Mouse (Mus musculus) cerebral cortex, adult 2 months (tissue): ENCODE measurements around the gene Cog4.

Source experiments
- WGBS: fragments of 180-500 bp; shearing (Covaris S2); methylation state at CpG from one replicate; pipeline ENCODE4 v1.1.7; 2018; 5-methylcytosine and 5-hydroxymethylcytosine counted together

The Cog4 gene

DNA sequence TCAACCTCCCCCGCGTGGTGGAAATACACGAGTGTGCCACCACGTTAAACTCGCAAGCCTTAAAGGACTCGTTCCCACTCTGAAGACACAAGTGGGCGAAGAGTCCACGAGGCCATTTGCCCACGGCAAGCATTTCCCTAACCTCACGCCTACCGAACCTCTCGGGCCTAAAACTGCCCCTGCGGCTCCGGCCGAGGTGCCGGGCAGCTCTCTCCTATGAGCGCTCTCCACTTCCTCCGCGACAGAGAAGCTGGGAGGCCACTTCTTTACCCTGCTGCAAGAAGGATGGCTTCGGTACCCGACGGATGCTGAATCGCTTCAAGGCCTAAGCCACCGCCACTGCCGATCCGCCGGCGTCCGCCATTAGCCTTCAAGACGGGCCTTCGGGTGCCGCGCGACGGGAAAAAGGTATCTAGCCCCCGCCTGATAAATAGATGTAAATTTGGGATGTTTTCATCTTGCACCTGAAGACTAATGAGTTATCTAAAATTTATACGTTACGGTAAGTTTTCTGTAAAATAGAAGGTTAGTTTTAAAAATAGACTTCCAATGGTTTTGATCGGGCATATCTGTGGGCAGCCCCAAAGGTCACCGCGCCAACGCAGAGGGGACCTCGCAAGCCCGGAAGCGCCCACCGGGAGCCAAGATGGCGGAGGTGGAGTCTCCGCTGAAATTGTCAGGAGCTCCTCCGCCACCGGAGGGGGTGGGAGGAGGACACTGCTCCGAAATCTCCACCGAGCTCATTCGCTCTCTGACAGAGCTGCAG is at the start of gene Cog4, which contains the start of gene Sf3b3:
TSS of gene Cog4 (plus strand) at position 196 of the 766 bp plus-strand sequence.
TSS of gene Sf3b3 (minus strand) at position 383 of the 766 bp plus-strand sequence.
- WGBS = under 1% methylated on average over 53 of the region's 53 CpGs

DNA sequence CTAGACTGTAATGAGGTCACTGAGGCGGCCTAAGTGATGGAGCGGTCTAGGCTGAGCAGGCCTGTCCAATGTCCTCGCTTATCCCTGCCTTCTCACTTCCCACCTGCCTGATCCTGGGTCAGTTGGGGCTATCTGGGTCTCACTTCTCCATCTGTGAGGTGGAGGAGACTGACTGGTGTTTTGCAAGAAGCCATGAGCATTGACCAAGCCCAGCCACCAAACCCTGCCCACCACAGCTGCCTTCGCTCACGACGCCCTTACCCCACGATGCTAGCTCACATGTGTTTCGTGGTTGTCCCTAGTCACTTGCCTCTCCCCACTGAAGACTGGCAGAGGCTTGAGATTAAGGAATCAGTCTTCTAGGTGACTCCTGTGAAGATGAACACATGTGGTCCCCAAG is 49.3 kb upstream of the Cog4 start:
- WGBS = 96% methylated on average over 8 of the region's 8 CpGs

DNA sequence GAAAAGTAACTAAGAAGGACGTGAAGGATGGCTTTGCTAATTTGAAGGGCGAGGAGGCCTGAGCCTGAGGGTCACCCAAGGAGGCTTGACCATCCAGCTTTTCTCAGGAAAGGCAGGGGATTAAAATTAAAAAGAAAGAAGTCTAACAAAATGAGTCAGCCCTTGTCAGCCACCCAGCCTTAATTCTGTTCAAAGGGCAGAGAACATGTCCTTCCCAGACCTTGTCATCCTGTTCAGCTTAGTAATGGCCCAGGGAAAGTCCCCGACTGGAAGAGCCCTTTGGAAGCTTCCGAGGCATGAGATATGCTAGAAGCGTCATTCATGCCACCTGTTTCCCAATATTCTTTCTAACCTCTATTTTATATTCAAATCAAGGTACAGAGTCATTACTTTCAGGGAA is 43.4 kb upstream of the Cog4 start:
- WGBS = 87% methylated on average over 5 of the region's 5 CpGs

DNA sequence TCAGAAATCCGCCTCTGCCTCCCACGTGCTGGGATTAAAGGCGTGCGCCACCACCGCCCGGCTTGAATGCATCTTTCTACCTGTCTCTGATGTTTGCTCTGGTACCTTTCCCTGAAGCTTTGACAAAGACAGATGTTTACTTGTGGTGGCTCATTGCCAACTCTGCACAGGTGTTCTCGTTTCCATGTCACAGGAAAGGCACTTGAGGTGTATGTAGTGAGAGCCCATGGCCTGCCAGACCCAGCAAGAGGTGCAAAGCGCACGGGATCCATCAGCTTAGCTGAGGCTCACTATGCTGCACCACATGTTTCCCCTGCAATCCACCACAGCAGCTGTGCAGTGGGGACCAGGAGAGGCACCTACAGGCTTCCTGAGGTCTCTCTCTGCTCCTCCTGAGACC is 42.5 kb upstream of the Cog4 start:
- WGBS = 89% methylated on average over 9 of the region's 9 CpGs

DNA sequence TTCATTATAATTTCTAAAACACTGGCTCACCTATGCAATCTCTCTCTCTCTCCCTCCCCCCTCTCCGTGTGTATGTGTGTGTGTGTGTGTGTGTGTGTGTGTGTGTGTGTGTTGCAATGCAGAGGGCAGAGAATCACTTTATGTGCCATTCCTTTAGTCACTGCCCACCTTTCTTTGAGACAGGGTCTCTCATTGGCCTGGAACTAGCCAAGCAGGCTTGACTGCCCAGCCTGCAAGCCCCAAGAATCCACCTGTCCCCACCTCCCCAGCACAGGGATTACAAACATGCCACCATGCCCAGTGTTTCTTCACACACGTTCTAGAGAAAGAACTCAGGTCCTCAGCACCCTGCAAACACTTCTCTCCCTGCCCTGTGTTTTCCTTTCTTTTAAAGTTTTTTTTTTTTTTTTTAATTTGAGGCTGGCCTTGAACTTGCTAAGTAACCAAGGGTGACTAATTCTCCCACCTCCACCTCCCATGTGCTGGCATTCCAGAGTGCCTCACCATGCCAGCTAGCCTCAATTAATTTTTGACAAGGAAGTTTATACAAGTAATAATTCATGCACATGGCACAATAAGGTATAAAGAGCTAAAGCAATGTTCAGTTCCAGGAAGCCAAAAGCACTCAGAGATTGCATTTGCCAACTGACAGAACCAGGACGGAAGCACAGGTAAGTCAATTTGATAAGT is 41.4 kb upstream of the Cog4 start:
- WGBS = 61% methylated on average over 3 of the region's 3 CpGs

DNA sequence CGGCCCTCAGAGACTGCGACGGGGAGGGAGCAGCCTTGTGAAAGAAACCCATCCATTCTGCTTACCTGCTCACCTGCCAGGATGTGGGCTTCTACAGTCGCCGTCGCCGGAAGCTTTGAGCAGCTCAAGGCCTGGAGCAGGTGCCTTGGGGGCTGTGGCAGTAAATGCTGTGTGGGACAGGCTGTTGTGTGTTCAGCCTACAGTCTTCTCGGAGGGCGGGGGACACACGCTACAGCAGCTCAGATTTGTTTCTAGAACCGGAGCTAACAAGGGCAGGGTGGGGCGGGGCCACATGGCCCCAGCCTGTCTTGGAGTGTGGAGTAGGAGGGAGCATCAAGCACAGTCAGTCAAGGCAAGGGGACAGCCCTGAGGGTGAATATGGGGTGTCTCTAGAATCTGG is 40.7 kb upstream of the Cog4 start, which contains the start of gene Il34:
TSS of gene Il34 (minus strand) at position 256 of the 400 bp plus-strand sequence.
- 44% methylated on average over 12 of the region's 12 CpGs for WGBS

DNA sequence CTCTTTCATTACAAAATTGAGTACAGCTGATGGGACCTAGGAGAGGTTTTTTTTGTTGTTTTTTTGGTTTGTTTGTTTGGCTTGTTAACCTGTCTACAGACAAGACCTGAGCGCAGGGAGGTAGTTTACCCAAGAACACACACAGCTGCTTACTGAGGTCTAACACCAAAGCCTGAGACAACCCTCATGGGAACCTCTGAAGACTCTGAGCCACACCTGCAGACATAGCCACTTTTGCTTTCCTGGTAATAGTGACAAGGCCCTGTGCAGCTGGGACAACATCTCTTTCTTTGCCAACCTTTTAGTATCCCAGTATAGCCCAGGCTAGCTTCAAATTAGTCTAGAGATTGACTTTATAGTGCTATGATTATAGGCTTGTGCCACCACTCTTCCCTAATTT is 40.3 kb upstream of the Cog4 start:
- WGBS = 96% methylated on average over 1 of the region's 1 CpGs

DNA sequence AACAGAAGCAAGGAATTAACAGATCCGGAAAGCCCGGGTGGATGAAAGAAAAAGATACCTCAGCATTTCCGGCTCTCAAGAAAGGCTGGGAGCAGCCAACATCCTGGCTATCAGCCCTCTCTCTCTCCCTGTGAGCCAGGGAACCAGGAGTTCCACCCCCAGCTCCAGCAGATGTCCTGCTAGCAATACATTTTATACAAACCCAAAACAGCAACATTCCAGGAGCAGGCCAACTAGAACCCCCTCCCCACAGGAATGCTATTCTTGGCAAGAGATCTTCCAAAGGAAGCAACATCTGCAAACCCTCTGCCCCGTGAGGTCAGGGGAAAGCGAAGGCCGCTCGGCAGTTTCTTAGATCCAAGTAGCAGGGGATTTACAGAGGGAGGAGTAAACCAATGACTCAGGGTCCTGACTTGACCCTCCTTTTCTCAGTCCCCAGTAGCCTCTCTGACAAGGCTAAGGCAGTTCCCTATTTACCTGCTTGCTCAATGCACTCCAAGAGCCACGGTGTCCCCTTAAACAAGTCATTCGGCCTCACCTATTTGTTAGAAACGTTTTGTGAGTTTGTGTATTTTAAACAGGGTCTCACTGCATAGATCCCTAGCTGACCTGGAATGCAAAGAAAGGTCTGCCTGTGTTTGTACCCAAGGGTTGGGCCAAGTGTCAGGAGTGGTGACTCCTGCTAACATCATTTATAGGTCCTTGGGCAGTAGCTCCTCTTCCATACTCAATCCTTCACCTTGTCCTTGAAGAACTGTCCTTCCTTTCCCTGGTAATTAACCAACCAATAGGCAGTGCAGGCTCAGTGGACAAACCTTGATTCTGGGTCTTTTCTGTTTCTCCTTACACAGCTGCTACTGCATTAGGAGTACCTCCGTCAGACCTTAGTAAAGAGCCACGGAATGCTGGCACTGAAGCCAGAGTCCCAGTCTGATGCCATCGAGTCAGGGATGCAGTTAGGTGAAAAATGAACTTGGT is 37.6 kb upstream of the Cog4 start:
- 46% methylated on average over 13 of the region's 13 CpGs for WGBS

DNA sequence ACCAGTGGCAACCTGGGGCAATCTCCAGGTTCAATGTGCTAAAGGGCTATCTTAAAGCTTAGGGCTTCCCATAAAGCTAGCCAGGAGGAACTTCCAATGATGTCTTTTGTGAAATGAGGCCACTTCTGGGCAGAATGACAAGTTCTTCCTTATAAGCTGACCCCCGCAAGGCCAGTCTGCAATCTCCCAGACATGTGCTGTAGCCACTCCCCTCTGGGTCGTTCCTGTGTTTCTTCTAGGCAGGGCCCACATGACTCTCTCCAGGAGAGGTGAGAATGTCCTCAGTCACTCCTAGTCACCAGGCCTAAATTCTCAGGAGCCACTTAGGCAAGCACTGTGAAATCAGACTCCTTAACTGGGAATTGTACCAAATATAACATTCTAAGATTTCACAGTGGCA is 36.6 kb upstream of the Cog4 start:
- WGBS = 43% methylated on average over 2 of the region's 2 CpGs

DNA sequence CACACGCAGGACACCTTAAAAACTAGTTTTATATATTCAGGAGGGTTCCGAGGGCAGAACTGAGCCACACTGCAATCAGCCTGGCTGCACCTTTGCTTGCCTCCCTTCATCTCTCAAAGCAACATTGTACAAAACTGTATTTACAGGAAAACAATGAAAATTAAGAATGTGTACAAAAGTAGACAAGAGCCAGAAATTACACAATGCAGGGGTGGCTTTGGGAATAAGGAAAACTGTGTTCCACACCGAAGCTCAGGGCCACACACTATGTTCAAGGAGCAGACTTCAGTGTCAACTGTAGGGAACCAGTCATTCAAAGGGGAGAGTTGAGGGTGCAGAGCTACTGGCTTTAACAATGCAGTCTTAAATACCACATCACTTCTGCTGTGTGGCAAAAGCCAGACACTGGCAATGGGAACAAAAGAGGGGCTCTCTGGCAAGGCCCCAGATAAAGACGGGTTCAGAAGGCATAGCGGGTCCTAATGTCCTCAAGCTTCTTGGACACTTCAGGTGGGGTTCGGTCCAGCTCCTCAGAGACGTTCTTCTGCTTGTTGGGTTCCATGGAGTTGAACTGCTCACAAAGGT is 35.8 kb upstream of the Cog4 start:
- 72% methylated on average over 7 of the region's 7 CpGs for WGBS

DNA sequence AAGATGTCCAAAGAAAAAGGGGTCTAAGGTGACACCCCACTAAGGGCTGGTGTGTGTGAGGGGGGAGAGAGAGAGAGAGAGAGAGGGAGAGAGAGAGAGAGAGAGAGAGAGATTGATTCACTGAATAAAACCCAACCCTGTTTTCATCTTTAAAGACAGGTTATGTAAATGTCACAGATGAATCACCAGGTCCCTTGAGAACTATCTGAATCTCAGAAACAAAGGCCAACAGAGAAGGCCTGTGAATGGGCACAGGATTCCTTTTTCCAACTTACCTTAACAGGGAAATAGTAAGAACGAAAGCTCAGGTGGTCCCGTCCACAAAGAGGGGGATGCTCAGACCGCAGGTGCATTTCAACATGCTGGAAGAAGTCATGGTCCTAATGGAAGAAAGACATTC is 35.3 kb upstream of the Cog4 start:
- 86% methylated on average over 3 of the region's 3 CpGs for WGBS

DNA sequence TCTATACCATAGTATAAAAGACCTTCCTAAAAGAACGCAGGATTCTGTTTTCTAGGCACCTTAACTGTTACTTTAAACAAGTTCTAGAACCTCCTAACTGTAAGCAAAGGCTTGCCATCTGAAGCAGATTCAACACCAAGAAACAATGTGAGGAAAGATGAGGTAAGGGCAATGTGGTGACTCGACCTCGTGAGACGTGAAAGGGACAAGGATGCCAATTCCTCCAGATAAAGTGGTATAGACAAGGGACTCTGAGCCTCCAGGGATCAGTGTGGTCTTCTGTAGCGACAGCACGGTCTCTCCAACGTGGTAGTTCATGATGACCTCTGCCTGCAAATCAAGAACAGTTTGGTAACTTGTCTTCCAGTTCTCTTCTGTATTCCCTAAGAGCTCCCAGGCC is 34.6 kb upstream of the Cog4 start:
- WGBS = 89% methylated on average over 7 of the region's 7 CpGs

DNA sequence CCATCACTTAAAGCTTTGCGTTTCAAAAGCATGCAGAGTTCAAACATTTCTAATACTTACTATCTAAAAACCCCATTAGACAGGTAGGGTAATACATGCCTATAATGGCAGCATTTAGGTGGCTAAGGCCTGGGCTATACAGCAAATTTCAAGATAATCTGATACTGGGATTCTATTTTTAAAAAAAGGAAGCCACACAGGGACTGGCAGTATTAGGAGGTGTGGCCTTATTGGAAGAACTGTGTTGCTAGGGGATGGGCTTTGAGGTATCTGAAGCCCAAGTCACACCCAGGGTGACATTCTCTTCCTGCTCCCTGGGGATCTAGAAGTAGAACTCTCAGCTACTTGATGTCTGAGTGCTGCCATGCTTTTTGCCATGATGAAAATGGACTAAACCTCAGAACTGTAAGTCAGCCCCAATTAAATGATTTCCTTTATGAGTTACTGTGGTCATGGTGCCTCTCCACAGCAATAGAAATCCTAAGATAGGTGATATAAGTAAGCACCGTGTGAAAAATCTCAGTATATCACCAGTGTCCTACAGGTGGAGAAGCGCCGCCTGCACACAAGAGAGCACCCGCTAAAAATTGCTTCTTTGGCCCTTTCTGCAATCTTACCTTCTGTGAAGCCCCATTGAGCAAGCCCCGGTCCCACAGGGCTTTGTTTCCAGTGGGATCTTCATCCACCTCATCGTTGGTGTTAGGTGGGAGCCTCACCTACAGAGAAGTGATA is 33.9 kb upstream of the Cog4 start:
- WGBS = 94% methylated on average over 7 of the region's 7 CpGs

DNA sequence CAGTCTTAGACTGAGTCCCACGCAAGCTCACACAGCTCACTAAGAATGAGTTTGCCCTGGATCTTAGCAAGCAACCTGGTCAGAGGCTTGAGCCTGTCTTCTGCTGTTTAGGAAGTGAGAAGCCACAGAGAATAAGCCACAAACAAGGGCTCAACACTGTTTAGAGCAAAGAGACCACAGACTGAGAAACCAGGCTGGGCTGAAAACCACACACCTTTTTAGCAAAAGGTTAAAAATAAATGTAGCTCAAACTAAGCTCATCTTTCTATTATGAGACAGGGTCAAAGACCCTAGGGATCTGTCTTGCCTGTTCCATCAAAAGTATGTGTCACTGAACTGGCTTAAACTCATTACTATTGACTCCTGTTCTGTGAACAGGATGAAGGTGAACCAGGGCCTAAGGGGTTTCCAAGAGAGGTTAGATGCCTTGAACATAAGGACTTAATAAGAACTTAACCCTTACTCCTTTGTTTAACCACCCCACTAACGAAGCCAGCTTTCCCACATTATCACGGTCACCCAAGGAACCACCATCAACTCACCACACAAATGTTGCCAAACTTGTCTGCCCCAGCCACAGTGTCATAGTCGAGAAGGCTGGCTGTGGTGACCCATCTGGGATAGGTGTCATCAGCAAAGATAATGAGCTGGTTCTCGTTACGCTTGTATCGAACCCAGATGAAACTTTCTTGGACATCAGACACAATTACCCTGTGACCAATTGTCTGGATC is 33.2 kb upstream of the Cog4 start:
- WGBS = 78% methylated on average over 7 of the region's 7 CpGs

DNA sequence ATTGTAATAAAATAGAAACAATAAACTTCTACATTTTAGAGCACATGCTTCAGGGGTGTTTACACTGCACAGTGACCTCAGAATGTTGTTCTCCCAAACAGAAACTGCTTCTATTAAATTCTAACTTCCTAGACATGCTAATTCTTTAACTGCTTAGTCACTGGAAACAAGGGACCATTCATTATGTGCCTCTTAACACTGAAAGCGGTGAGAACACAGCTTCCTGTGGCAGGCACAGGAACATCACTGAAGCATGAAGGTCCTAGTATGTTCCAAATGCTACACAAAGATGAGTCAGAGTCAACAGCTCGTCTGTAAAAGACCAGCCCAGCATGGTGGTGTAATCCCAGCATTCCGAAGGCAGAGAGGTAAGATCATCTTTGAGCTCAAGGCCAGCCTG is 31.1 kb upstream of the Cog4 start:
- WGBS = 37% methylated on average over 3 of the region's 3 CpGs

DNA sequence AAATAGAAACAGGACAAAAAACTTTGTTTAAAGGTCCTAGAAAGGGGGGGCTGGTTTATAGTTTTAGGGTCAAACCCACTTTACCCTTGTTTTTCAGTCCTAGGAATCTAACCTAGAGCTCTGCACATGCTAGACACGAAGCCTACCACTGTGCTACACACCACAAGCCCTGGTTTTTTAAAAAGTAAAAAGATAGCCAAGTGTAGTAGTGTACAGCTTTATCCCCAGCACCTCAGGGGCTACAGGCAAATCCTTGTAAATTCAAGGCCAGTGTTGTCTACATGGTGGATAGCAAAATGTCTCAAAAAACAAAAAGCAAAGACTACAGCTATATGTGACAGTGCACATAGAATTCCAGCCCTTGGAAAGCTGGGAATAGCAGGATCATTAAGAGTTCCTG is 29.4 kb upstream of the Cog4 start:
- WGBS = 88% methylated on average over 1 of the region's 1 CpGs

DNA sequence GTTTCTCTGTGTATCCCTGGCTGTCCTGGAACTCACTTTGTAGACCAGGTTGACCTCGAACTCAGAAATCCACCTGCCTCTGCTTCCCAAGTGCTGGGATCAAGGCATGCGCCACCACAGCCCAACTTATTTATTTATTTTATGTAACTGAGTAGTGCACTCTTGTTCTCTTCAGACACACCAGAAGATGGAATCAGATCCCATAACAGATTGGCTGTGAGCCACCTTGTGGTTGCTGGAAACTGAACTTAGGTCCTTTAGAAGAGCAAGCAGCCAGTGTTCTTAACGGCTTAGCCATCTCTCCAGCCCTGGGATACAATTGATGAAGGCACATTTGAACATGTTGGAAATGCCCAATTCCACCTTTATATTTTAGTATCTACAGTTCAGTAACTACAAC is 27.8 kb upstream of the Cog4 start:
- WGBS = 75% methylated on average over 3 of the region's 3 CpGs

DNA sequence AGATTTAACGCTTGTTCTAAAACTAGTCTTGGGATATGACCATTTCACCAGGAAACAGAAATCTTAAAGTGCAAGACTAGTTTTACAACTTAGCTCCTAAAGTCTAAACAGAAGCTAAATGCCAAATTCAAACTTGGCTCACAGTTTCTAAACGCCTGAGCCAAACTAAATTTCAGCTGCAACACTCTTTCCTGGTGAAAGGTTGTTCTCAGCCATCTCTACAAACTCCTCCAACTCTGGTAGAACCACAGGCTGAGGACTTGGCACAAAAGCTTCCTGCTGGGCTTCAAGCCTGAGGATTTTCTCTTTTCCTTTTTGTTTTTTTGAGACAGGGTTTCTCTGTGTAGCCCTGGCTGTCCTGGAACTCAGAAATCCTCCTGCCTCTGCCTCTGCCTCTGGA is 26.1 kb upstream of the Cog4 start:
- 73% methylated on average over 2 of the region's 2 CpGs for WGBS

DNA sequence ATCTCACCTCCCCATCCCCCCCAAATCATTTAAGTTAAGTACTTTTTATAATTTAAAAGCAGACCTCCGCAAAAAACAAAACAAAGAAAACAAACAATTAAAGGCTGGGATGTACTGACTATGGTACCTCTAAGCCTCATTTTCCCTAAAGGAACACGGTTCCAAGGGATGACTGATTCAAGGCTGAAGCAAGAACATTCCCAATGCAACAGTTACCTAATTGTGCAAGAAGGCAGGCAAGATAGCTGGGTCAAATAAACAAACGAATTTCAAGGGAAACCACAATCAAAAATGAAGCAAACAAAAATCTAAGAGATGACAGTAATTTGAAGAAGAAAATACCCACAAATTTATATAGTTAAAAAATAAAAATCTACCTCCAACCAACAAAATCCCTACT is 24.4 kb upstream of the Cog4 start:
- 73% methylated on average over 3 of the region's 3 CpGs for WGBS

DNA sequence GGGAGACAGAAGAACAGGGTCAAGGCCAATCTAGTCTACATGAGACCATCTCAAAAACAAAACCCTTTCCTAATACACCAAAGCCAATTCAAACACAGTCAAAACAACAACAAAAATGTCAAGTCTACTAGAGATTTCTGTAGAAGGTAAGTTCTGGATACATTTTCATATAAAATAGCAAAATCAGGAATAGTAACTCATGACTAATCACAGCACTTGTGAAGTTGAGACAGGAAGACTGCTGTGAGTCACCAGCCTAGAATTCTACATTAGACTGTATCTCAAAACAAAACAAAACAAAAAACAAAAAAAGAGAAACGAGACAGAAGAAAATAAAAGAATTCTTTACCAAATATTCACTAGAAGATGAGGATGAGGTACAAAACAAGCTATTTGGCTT is 21.5 kb upstream of the Cog4 start:
- WGBS = 40% methylated on average over 1 of the region's 1 CpGs
